Mouse (Mus musculus) MEL (cell line): ENCODE results near the gene Dscam. TPM values are rescaled to one million over a fixed set of nuclear protein-coding genes. Genes with fewer than 3 reads are reported as not detected.

Source experiments
- DNase-seq: peaks from one replicate; pipeline ENCODE4 v3.0.0; 2011; ENCODE audit warnings: low read depth, low spot score
- H3K27ac ChIP-seq: 2 replicates; pipeline ENCODE4 v1.5.1; 2012; ENCODE audit warnings: low read depth, mild to moderate bottlenecking, control low read depth, low read length, moderate library complexity; ENCODE audit not compliant: control insufficient read depth
- H3K27me3 ChIP-seq, 2 experiments: fragments of 150-350 bp in 1 of 2; sonication (generic) in 1 of 2; 2 replicates each; pipeline ENCODE4 v1.6.1; 2012; ENCODE audit warnings: low read length in 2 of 2, mild to moderate bottlenecking in 2 of 2, improper control_type of control experiment in 1 of 2, moderate library complexity in 1 of 2; ENCODE audit not compliant: insufficient read depth in 2 of 2, control insufficient read depth in 1 of 2
- H3K36me3 ChIP-seq, 2 experiments: 2 replicates each; pipeline ENCODE4 v1.6.1; 2012 to 2014; ENCODE audit warnings: low read length in 2 of 2, improper control_type of control experiment in 1 of 2, inconsistent platforms in 1 of 2, mild to moderate bottlenecking in 1 of 2; ENCODE audit not compliant: insufficient read depth in 2 of 2, control insufficient read depth in 1 of 2
- H3K4me1 ChIP-seq, 2 experiments: fragments of 150-350 bp in 1 of 2; sonication (generic) in 1 of 2; 2 replicates each; pipeline ENCODE4 v1.6.1; 2012; ENCODE audit warnings: low read length in 2 of 2, improper control_type of control experiment in 1 of 2, mild to moderate bottlenecking in 1 of 2; ENCODE audit not compliant: insufficient read depth in 2 of 2, control insufficient read depth in 1 of 2
- H3K4me3 ChIP-seq, 2 experiments: fragments of 150-350 bp in 1 of 2; sonication (generic) in 1 of 2; 2 replicates each; pipeline ENCODE4 v1.5.1; 2012; ENCODE audit warnings: low read depth in 2 of 2, low read length in 2 of 2, mild to moderate bottlenecking in 2 of 2, moderate library complexity in 2 of 2, control low read depth in 1 of 2, improper control_type of control experiment in 1 of 2; ENCODE audit not compliant: control insufficient read depth in 1 of 2, insufficient read depth in 1 of 2
- H3K79me2 ChIP-seq: 2 replicates; pipeline ENCODE4 v1.6.1; 2012; ENCODE audit warnings: mild to moderate bottlenecking, low read length, moderate library complexity; ENCODE audit not compliant: control insufficient read depth, poor library complexity, insufficient read depth
- H3K9ac ChIP-seq: 2 replicates; pipeline ENCODE4 v1.6.1; 2012; ENCODE audit warnings: low read depth, mild to moderate bottlenecking, control low read depth, low read length, moderate library complexity; ENCODE audit not compliant: control insufficient read depth, poor library complexity, severe bottlenecking
- H3K9me3 ChIP-seq: fragments of 150-350 bp; sonication (generic); replicated peaks from 2 replicates; pipeline ENCODE4 v1.6.1; 2012; ENCODE audit warnings: mild to moderate bottlenecking, low read length, improper control_type of control experiment, moderate library complexity; ENCODE audit not compliant: insufficient read depth
- CHD1 ChIP-seq: IDR thresholded peaks from 2 replicates; pipeline ENCODE4 v1.6.1; 2012; ENCODE audit warnings: low read depth, mild to moderate bottlenecking, inconsistent platforms, low read length, improper control_type of control experiment
- E2F4 ChIP-seq: IDR thresholded peaks from 2 replicates; pipeline ENCODE4 v1.6.1; 2011; ENCODE audit warnings: low read depth, low read length, improper control_type of control experiment, borderline replicate concordance
- ELF1 ChIP-seq: IDR thresholded peaks from 2 replicates; pipeline ENCODE4 v1.6.1; 2014; ENCODE audit warnings: low read depth, mild to moderate bottlenecking, inconsistent platforms, low read length, improper control_type of control experiment, moderate library complexity
- ETS1 ChIP-seq: IDR thresholded peaks from 2 replicates; pipeline ENCODE4 v1.6.1; 2012; ENCODE audit warnings: low read depth, mild to moderate bottlenecking, inconsistent platforms, low read length, improper control_type of control experiment, moderate library complexity
- GABPA ChIP-seq: IDR thresholded peaks from 2 replicates; pipeline ENCODE4 v1.6.1; 2012; ENCODE audit warnings: low read depth, mild to moderate bottlenecking, inconsistent platforms, low read length, improper control_type of control experiment, moderate library complexity
- GATA1 ChIP-seq: IDR thresholded peaks from 2 replicates; pipeline ENCODE4 v1.6.1; 2011; ENCODE audit warnings: low read depth, low read length, improper control_type of control experiment
- JUND ChIP-seq: IDR thresholded peaks from 2 replicates; pipeline ENCODE4 v1.6.1; 2011; ENCODE audit warnings: low read depth, mild to moderate bottlenecking, improper control_type of control experiment, low read length
- KAT2A ChIP-seq: conservative IDR thresholded peaks from 2 replicates; pipeline ENCODE4 v1.6.1; 2012; ENCODE audit warnings: low read depth, low read length, improper control_type of control experiment, inconsistent platforms
- MAX ChIP-seq: IDR thresholded peaks from 2 replicates; pipeline ENCODE4 v1.6.1; 2011; ENCODE audit warnings: low read length, improper control_type of control experiment
- MXI1 ChIP-seq: IDR thresholded peaks from 2 replicates; pipeline ENCODE4 v1.6.1; 2011; ENCODE audit warnings: mild to moderate bottlenecking, low read depth, low read length, improper control_type of control experiment
- POLR2A ChIP-seq, 2 experiments: IDR thresholded peaks; 2 replicates each; pipeline ENCODE4 v1.6.1; 2011 to 2012; ENCODE audit warnings: low read length in 2 of 2, mild to moderate bottlenecking in 2 of 2, control low read depth in 1 of 2, improper control_type of control experiment in 1 of 2, low read depth in 1 of 2, moderate library complexity in 1 of 2; ENCODE audit not compliant: control insufficient read depth in 1 of 2, insufficient read depth in 1 of 2, poor library complexity in 1 of 2
- POLR2AphosphoS2 ChIP-seq: IDR thresholded peaks from 2 replicates; pipeline ENCODE4 v1.6.1; 2011; ENCODE audit warnings: low read length, improper control_type of control experiment
- POLR2AphosphoS5 ChIP-seq: IDR thresholded peaks from 2 replicates; pipeline ENCODE4 v1.6.1; 2012; ENCODE audit warnings: low read depth, borderline replicate concordance, mild to moderate bottlenecking, inconsistent platforms, low read length, moderate library complexity, mixed read lengths
- RAD21 ChIP-seq: IDR thresholded peaks from 2 replicates; pipeline ENCODE4 v1.6.1; 2011; ENCODE audit warnings: mild to moderate bottlenecking, low read depth, low read length, improper control_type of control experiment
- SIN3A ChIP-seq: IDR thresholded peaks from 2 replicates; pipeline ENCODE4 v1.6.1; 2012; ENCODE audit warnings: low read length, improper control_type of control experiment, inconsistent platforms
- SMC3 ChIP-seq: IDR thresholded peaks from 2 replicates; pipeline ENCODE4 v1.6.1; 2011; ENCODE audit warnings: low read depth, low read length, improper control_type of control experiment
- UBTF ChIP-seq: IDR thresholded peaks from 2 replicates; pipeline ENCODE4 v1.6.1; 2012; ENCODE audit warnings: low read depth, mild to moderate bottlenecking, inconsistent platforms, low read length, improper control_type of control experiment, moderate library complexity, borderline replicate concordance; ENCODE audit not compliant: insufficient read depth
- USF2 ChIP-seq, 2 experiments: IDR thresholded peaks; 2 replicates each; pipeline ENCODE4 v1.6.1; 2011 to 2012; ENCODE audit warnings: improper control_type of control experiment in 2 of 2, low read length in 2 of 2, borderline replicate concordance in 1 of 2, inconsistent platforms in 1 of 2, low read depth in 1 of 2, mild to moderate bottlenecking in 1 of 2; ENCODE audit not compliant: insufficient read depth in 1 of 2
- ZKSCAN1 ChIP-seq: IDR thresholded peaks from 2 replicates; pipeline ENCODE4 v1.6.1; 2012; ENCODE audit warnings: low read depth, mild to moderate bottlenecking, inconsistent platforms, low read length, improper control_type of control experiment, moderate library complexity
- polyA plus RNA-seq, 2 experiments: library from polyadenylated mRNA; stranded (reverse) in 1 of 2; unstranded in 1 of 2; fragments of >175 nt in 1 of 2; fragments of >200 nt in 1 of 2; gene quantifications; 2 replicates each; pipeline versions ENCODE4 v1.2.1 to v1.2.4; 2012; ENCODE audit warnings: low replicate concordance in 2 of 2, low read depth in 1 of 2; ENCODE audit not compliant: insufficient read length in 2 of 2, insufficient read depth in 1 of 2, missing spikeins in 1 of 2
- total RNA-seq: library from RNA; depleted of rRNA; stranded (reverse); fragments of 300-350 nt; gene quantifications from 2 replicates; pipeline ENCODE4 v1.2.3, GENCODE M21; 2012

Gene Dscam
- total and polyA plus RNA-seq, 3 experiments = not detected

DNA sequence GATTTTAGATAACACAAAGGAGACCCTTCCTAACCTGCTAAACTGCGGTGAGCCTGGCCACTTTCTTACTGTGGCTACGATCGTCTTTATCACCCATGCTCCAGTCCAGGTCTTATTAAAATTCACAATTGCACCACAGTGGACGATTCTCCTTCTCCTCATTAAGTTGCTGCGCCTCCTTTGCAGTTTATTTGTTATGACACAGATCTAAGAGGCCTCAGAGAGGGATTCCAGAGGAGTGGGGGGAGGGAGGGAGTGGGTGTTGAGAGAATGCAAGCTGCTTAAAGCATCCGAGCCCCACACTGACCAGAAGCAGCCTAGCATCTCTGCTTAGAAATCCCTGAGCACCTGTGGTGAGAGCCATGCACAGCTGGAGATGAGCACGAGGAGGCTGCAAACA lies 413.6 kb downstream of the Dscam start:
- no peak for TF ChIP-seq ZKSCAN1
- TF ChIP-seq GATA1 = no peak
- TF ChIP-seq USF2 (IDR thresholded peaks at IDR 0.05; ENCODE audit: borderline replicate concordance in 1 of 2, insufficient read depth in 1 of 2, low read depth in 1 of 2, low read length in 2 of 2) = no peak
- no peak for TF ChIP-seq POLR2A (IDR thresholded peaks at IDR 0.05; ENCODE audit: control insufficient read depth in 1 of 2, insufficient read depth in 1 of 2, low read depth in 1 of 2, low read length in 2 of 2, poor library complexity in 1 of 2)
- TF ChIP-seq RAD21 = no peak
- TF ChIP-seq SMC3 = no peak
- no peak for TF ChIP-seq SIN3A
- no peak for TF ChIP-seq POLR2AphosphoS5
- Histone ChIP-seq H3K4me1 (no peaks in the 10 kb centered on the region), H3K79me2 (no peaks in the 10 kb centered on the region), H3K9ac (no peak overlapping the region), H3K4me3 (no peak overlapping the region), H3K9me3 (no peaks in the 10 kb centered on the region), H3K27ac (no peak overlapping the region), H3K27me3 (no peaks in the 10 kb centered on the region), H3K36me3 (no peaks in the 10 kb centered on the region)
- DNase-seq = no peak

- Histone ChIP-seq H3K79me2 (no peaks in the 10 kb centered on the region), H3K36me3 (no peaks in the 10 kb centered on the region), H3K27ac (no peak overlapping the region), H3K9me3 (no peaks in the 10 kb centered on the region), H3K4me1 (no peaks in the 10 kb centered on the region), H3K9ac (no peak overlapping the region), H3K4me3 (no peak overlapping the region), H3K27me3 (no peaks in the 10 kb centered on the region)
- no peak for DNase-seq
- TF ChIP-seq UBTF (no peak), CHD1 (no peak), ELF1 (no peak), POLR2AphosphoS2 (no peak), JUND (no peak), USF2 (IDR thresholded peaks at IDR 0.05; ENCODE audit: borderline replicate concordance in 1 of 2, insufficient read depth in 1 of 2, low read depth in 1 of 2, low read length in 2 of 2) (no peak), ZKSCAN1 (no peak), ETS1 (no peak), E2F4 (no peak), SIN3A (no peak), KAT2A (no peak), GABPA (no peak), MAX (no peak), MXI1 (no peak), SMC3 (no peak)
Observed at GRCm38 (mm10) chr16:96754971-96755504, 415.5 kb downstream of the Dscam start.
